Mouse (Mus musculus) MN1 (cell line): Measurements from ENCODE around the gene Spink4.
A peak's percentile ranks its signal among the peaks of the same experiment; 100 is the strongest.
"Not testable (repeated sequence)": the region's sequence is repeated elsewhere in the genome, so short reads cannot be mapped to it uniquely, and the experiment has no call there.

ENCODE experiments used
- DNase-seq: peaks from one replicate; pipeline ENCODE4 v3.0.0-alpha.2; 2016; ENCODE audit warnings: low spot score

Spink4 gene

DNA sequence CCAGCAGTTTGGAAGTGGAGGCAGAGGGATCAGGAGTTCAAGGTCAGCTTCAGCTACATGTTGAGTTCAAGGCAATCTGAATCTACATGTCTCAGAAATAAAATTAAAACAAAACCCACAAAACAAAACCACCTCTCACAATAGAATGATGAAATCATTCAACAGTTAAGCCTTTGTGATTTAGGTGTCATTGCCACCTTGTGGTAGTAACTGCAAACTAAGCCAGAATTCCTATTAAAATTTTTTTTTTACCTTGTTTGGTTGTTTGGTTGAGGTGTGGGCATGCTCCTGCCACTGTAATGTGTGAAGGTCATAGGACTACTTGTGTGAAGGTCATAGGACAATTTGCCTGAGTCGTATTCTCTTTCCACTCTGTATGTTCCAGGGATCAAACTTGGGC is 13.6 kb upstream of the Spink4 start:
- DNase-seq = peak; percentile 70

DNA sequence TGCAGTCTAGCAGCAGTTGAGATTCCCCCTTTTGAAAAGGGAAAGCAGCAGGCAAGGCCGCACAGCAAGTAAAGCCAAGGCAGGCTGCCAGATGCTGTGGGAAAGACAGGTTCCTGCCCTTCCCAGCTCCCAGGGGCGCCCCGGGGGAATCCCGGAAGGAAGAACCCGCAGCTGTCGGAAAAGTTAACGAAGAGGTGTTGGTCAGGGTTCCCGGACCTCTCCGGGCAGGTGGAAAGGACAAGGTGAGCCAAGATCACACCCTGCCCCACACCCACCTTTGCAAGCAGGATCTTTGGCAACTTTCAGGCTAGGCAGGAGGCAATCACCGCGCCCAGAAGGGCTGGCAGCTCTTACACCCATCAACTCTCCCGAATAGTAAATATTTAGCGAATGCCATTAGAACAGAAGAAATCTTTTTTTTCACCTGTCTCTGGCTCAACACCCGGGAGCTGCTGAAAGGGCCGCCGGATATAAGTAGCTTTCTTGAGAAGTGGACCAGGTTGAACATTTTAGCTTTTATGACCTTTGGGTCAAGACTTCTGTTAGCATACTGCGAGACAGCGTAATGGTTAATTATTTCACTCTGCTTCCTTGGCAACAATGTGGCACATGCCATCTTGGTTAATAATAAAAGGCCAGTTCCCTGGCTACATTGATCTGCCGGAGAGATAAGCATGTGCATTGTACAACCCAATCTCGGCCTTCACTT is 11.4 kb upstream of the Spink4 start:
- DNase-seq = peak; percentile 54

GRCm38 (mm10) chr4:40914287-40914867 is 5.5 kb upstream of the Spink4 start:
- no peak for DNase-seq

DNA sequence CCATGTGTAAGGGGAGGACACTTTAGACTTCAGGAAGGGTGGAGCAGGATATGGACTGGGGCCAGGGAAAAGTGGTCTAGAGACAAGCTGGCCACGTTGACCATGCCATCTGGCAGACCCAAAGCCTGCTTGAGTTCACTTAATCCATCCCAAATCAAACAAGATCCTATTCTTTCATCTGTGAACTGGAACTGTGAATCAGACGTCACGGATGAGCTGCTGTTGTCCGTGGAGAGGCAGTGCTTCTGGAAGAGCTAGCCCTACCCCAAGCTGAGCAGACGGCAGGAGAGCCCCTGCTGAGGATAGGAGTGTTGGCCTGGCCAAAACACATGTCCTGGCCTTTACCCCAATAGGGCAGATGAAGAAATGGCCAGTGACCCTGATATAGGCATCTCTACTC is 3.9 kb upstream of the Spink4 start:
- no peak for DNase-seq

DNA sequence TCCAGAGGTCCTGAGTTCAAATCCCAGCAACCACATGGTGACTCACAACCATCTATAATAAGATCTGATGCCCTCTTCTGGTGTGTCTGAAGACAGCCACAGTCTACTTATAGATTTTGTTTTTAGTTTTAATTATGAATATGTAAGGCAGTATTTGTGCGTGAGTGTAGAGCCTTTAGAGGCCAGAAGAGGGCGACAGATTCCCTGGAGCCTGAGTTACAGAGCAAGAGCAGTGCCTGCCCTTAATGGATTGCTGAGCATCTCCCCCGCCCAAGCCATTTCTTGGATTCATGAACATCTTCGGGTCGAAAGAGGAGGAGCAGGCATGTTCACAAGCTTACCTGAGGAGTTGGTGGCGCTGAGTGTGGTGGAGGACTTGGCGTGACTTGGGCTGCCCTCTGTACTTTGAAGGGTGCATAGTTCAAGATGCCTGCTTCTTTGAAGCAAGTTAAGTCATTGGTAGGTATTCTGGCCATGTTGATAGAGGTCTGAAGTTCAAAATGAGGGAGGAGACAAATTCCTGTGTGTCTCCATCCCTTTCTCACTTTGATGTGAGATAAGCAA is 3.2 kb upstream of the Spink4 start:
- no peak for DNase-seq

- DNase-seq = no peak
These were observed 724 bp downstream of the Spink4 start for GRCm38 (mm10) chr4:40920576-40920975.

- no peak for DNase-seq
These were observed 1.4 kb downstream of the Spink4 start for GRCm38 (mm10) chr4:40921288-40921687.

DNA sequence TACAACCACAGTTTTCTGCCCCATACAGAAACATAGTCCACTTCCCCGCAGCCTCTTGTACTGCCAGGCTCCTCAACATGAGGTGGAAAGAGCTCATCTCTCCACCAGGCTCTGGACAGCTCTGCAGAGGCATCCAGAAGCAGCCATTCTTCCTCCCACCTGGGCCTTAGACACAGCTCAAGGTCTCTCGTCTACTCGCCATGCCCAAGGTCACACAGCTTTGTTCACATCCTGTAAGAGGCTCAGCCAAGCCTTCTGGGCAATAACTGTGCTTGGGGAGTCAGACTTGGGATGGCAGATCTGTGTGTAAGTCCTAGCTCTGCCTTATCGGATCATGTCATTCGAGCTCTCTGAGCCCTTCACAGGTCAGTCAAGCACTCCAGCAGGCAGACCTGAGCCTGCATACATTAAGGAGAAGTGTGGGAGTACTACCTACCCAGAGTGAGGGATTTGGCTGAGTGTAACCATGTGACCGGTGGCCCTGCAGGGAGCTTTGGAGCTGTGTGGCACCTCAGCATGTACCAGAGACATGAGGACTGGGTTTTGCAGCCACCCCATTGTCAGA is 3.3 kb downstream of the Spink4 start:
- no peak for DNase-seq

GRCm38 (mm10) chr4:40925568-40925967 is 5.7 kb downstream of the Spink4 start:
- DNase-seq = no peak

GRCm38 (mm10) chr4:40929046-40929445 is 9.2 kb downstream of the Spink4 start:
- DNase-seq = no peak

GRCm38 (mm10) chr4:40933694-40934093 is 13.8 kb downstream of the Spink4 start:
- no peak for DNase-seq

GRCm38 (mm10) chr4:40934369-40934768 is 14.5 kb downstream of the Spink4 start:
- not testable (repeated sequence) for DNase-seq

GRCm38 (mm10) chr4:40936175-40936839 is 16.5 kb downstream of the Spink4 start:
- no peak for DNase-seq

DNA sequence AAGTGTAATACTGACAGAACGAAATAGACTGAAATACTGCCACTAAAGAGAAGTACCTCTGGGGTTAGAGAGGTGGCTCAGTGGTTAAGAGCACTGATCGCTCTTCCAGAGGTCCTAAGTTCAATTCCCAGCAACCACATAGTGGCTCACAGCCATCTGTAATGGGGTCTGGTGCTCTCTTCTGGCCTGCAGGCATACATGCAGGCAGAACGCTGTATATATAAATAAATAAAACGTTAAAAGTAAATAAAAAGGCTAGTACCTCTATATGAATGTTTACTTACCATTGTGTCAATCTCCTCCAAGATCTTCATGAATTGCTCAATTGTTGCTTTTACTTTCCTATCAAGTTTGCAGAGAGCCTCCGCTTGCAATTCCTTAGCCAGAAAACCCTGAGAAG is 18.9 kb downstream of the Spink4 start:
- no peak for DNase-seq

DNA sequence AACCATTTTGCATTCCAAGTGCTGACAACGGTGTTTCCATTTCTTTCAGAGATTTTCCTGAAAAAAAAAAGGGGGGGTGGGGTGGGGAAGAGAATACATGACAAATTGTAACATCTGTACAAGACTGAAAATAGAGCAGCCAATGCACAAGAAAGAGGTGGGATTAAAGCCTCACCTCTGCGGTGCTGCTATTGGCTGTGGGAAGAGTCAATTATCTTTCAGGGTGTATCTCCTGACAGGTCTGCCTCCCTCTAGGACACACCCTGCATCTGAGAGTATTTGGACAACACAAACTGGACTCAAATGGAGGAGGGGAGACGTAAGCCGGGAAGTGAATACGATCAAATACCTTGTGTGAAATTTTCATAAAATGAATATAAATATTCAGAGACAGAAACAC is 23.8 kb downstream of the Spink4 start:
- DNase-seq = no peak

- no peak for DNase-seq
These were observed 26.8 kb downstream of the Spink4 start for GRCm38 (mm10) chr4:40946516-40947121.

DNA sequence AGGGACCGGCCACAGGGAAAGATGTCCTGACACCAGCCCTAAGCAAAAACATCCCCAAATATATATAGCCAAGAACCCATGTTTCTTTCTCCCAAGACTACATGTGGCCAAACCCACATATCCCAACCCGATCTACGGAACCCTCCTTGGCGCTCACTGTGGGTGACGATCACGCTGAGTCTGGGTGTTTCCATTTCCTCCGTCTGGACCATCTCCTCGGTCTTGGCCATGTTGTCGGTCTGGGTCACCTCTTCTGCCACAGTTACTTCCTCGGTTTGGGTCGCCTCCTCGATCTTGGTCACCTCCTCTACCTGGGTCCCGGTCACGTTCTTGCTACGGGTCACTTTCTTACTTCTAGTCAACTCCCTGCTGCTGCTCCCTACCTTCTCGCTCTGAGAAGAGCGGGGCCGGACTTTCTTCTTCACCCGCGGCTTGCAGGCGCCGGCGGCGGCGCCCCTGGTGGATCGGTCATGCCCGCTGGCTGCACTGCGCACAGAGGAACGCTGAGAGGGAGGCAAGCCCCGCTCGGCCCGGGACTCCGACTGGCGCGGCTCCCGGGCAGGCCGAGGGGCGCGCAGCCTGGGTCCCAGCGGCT is 27.8 kb downstream of the Spink4 start:
- no peak for DNase-seq

DNA sequence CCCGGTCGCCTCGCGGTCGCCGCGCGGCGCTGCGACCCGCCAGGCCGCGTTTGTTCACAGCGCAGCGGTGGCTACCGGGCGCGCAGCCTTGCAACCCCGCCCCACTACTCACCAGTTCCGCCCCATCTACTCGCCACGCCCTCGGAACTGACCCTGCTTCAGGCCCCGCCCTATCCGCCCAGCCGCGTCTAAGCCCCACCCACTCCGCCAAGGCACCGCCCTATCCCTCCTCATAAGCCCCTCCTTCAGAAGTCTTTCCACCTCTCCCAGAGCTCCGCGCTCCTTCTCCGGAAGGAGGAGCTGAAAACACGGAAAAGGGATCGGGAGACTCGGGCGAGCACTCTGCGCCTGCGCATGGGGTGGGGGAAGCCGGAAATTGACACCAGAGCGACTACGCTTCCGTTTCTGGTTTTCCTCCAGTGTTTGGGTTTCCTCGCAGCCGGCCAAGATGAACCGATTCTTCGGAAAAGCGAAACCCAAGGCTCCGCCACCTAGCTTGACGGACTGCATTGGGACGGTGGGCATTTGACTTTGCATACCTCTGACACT is 28.4 kb downstream of the Spink4 start, which contains the start of the genes Bag1 and Chmp5:
TSS of gene Bag1 (minus strand) at position 135 of the 549 bp plus-strand sequence.
TSS of gene Chmp5 (plus strand) at position 248 of the 549 bp plus-strand sequence.
- DNase-seq = peak; percentile 98

GRCm38 (mm10) chr4:40953521-40953920 is 33.7 kb downstream of the Spink4 start:
- no peak for DNase-seq

DNA sequence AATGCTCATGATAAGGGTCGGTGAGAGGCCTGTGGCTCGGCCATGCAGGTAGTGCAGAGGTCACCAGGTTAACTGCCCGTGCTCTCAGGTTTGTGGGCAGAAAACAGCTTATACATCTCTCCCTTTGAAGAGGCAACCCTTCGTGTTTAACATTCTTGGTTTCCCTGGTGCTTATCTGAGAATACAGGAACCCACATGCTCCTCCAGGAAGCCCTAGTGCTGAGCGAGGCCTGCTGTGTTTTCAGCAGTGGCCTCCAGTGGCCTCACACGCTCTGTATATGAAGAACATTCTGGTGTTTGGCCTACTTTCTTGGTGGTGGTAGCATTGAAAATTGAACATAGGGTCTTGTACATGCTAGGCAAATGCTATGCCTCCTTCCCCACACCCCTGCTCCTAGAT is 36.1 kb downstream of the Spink4 start:
- DNase-seq = no peak

- DNase-seq = no peak
These were observed 43.7 kb downstream of the Spink4 start for GRCm38 (mm10) chr4:40963536-40963935.
